Mouse (Mus musculus) cerebellum, adult 18-20 months (tissue): ENCODE results near the gene Dbn1.

Experiments used
- DNase-seq, 2 experiments: peaks; one replicate each; pipeline ENCODE4 v3.0.0; 2021

Gene Dbn1

DNA sequence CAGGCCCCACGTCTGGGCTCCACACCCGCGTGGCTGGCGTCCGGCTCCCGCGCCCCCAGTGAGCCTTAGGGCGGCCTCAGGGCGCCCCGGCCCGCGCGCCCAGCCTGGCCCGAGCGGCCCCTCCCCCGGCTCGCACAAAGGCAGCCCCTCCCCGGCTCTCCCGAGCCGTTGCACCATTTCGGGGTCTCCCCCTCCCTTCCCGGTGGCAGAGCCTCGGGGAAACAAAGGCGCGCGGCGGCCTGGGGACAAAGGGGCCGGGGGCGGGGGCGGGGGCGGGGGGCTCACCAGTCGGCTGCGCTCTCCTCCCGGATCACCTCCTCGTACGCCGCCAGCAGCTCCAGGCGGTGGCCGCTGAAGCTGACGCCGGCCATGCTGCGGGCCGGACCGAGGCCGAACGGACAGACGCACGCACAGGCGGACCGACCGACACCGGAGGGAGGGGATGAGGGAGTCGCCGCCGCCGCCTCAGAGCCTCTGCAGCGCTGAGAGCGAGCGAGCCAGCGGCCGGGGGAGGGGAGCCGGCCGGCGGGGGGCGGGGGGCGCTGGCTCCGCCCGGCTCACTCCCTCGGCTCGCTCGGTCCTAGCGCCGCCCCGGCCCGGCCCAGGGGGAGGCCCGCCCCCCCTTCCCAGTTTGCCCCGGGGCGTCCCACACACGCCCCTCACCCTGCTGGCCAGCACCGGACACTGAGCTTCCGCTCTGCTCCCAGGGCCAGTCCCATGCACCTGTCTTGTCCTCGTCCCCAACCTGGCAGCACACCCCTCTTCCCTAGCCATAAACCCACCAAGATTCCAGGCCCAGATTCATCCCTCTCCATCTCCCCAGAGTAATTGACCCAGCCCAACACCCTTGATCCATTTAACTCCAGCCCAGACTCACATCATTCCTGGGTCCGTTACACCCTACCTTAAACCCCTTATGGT is at the start of gene Dbn1:
Gene Dbn1 (minus strand): TSS at position 534 of the 921 bp plus-strand sequence.
- no peak for DNase-seq

DNA sequence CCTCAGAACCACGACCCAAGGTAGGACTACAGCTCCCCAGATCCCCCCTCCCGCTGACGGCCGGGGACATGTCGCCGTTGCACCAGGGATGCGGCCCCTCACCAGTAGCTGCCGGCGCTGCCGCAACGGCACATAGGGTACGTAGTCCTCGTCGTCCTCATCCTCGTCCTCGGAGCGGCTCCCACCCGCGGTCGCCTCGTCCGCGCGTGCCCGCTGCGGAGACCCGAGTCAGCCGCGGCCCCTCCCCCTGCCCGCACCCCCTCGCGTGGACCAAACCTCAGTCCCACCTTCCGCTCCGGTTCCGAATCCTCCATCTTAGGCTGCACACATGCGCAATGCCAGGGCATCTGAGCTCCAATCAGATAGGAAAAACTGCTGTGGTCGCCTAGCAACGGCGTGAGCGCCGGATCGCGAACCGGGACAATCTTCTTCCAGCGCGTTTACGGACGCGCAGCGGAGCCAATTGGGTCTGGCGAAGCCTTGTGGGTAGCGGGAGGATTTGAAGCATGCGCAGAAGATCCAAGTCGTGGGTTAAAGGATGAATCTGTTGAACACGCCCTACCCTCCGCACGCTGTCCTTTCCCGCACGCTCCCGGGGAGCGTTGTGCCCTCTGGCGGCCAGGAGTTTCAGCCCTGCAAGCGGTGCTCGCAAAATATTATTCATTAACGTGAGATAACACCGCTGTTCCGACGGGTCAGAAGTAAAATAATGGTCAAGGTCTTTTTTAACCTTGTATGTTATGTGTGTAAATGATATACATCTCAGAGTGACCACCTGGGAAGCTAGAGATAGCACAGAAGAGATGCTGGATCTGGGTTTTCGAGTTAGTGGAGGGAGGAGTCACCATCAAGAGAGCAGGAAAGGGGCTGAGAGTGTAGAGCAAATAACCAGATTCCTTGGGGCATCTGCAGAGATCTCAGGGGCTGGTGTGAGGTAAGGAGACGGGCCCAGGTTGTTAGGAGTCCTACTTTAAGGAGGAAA is 48.6 kb upstream of the Dbn1 start, which contains the start of gene Ddx41:
Gene Ddx41 (minus strand): TSS at position 465 of the 982 bp plus-strand sequence.
- peak; percentile 99 to 100 for DNase-seq

DNA sequence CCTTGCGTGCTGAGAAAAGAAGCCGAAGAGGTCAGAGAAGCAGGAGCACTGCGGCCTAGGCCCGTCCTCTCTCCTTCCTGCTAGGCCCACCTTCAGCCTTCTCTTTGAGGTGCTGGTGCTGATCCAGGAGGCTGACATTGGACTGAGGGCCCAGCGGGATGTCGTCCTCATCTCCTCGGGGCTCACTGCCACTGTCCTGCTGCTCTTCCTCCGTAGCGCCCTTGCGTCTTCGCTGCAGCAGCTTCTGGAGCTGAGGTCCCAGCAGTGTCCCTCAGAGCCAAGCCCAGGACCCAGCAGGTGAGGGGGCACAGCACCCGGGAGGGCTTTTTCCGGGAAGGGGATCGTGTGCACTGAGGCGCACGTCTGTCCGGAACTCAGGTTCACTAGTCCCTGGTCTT is 47.9 kb upstream of the Dbn1 start:
- peak in 1 of 2 experiments; percentile 30 for DNase-seq

DNA sequence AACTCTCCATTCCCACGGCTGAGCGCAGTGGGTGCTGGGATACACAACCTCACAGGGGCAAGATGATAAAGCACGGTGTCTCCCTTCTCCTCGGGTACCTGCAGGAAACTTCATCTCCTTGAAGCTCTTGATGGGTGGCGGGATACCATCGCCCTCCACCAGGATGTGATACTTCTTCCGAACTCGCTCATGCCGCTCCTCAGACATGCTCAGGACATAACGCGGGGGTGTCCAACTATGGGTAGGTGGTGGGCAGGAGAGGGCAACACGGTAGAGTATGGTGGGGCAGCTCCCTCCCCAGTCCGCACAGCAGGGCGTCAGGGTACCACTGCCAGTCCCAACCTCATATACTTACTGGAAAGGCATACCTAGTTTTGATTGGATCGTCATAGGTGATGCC is 47.3 kb upstream of the Dbn1 start:
- DNase-seq: no peak

DNA sequence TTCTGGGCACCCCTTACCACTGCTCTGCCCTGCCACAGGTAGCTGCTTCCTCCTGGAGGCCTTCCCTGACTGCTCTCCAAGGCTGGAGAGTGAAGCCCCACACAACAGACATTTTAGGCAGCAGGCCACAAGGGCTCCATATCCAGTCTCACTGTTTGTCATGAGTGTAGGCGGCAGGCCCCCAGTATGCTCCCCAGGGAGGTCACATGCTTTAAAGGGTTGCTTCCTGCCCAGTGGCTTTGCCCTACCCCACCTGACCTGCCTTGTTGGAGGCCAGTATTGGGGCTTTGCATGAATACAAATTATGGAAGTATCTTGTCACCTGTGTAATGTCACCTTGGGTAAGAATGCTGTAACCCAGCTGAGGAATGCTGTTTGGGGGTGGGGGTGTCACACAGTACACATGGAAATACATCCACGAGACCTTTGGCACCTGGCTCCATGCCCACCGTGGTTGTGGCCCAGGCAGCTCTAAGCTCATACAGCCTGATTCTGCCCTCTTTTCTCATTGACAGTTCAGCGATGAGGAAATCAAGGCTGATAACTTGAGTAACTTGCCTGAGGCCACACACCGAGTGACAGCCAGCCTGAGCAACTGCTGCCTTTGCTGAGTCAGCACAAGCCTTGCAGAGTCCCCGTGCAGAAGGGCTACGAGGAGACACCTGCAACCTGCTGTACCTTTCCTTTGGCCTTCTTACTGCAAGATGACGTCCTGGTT is 41.4 kb upstream of the Dbn1 start, which contains the start of gene Dok3:
Gene Dok3 (minus strand): TSS at position 99 of the 718 bp plus-strand sequence.
- DNase-seq: no peak

DNA sequence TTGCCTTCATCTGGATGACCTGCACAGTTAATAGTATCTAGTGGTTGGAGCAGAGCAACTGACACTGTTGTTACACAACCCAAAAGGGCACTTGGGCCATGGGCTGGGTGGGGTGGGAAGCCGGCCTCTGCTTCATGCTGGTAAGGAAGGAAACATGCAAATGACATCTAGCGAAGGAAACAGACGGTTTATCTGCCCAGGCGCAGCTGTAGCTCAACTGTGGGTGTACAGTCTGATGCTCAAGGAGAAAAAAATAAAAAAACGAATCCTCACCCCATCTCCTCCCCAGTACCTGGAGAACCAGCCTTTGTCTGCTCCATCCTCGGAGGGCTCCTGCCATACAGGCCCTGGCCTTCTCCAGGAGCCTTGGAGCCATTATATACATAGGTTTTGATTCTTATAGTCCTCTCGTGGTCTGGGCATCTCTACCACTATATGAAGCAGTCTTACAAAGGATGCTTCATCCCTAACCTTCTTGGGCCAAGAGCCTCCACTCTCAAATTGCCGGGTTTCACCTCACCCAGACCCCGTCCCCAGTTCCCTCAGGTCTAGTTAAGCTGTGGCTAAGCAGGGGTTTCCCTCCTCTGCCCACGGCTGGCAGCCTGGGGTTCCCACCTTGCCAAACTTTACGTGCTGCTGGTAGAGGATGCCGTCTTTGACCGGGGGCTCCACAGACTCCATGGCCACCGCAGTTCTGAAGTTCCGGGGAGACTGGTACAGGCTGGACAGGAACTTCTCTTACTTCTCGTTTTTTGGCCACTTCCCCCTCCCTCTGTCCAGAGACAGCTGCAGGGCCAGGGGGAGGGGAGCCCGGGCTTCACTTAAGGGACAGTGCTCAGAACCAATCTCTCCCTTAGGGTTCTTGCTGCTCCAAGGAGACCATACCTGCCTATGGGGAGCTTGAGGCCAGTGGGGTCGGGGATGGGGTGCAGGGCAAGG is 40.2 kb upstream of the Dbn1 start:
- no peak for DNase-seq

DNA sequence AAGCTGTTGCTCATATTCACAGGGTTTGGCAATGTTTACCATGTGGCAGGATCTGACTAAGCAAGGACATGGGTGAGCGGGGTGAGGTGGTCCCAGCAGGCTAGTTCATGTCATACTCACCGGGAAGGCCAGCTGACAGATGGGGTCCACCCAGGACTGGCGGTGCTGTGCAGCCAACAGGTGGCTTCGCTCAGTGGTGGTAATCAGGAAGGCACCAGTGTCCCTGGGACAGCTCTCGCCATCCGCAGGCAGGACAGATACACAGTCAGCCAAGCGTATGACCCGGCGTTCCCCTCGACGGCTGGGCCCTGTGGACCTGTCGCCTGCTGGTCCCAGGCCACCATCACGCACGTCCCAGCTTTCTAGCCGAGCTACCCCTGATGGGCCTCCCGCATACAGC is 39.3 kb upstream of the Dbn1 start:
- no peak for DNase-seq

DNA sequence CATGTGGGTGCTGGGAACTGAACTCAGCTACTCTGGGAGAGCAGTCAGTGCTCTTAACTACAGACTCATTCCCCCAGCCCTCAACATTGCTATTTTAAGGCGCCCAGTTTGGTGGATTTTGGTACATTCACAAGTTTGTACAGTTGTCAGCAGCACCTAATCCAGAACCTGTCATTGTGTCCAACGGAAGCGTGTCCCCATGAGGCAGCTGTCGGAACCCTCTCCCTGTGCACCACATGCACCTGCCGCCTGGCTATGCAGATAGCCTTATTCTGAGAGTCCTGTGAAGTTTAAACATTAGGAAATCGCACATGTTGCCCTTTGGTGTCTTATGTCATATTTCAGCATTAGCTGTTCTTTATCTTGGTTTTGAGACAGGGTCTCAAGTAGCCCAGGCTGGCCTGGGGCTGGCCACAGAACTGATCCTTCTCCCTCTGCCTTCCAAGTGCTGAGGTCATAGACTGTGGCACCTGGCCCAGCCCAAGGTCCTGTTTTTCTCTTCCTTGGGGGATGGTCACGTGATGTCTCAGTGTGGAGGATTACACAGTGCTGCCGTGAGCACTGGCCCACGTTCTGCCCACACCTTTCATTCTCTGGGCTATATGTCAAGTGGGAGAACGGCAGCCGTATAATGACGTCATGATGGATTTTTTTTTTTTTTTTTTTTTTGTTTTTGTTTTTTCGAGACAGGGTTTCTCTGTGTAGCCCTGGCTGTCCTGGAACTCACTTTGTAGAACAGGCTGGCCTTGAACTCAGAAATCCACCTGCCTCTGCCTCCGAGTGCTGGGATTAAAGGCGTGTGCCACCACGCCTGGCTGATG is 38.0 kb upstream of the Dbn1 start:
- DNase-seq: no peak

DNA sequence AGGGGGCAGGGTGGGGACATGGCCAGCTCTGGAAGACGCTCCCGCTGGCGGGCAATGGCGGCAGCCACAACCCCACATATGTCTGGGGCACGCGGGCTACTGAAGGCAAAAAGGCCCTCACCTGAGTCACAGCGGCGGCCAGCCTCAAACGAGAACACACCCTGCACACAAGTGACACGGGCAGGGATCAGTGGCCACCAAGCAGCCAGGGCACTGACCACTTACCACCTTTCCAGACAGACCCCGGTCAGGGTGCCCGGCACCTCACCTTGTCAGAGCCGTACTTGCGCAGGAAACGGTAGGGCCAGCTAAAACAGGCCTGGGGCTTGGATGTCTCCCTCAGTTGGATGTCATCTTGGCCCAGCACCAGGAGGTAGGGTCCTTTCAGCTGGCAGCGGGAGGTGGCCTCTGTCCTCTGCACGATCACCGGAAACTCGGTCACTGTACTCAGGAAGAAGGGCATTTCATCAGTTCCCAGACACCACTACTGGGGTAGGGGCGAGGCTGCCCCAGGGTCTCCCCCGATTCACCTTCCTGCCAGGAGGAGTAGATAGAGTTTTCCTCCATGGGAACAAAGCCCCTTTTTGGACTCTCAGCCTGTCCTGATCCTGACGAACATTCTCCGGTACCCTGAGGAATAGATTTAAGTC is 36.2 kb upstream of the Dbn1 start:
- DNase-seq: no peak

DNA sequence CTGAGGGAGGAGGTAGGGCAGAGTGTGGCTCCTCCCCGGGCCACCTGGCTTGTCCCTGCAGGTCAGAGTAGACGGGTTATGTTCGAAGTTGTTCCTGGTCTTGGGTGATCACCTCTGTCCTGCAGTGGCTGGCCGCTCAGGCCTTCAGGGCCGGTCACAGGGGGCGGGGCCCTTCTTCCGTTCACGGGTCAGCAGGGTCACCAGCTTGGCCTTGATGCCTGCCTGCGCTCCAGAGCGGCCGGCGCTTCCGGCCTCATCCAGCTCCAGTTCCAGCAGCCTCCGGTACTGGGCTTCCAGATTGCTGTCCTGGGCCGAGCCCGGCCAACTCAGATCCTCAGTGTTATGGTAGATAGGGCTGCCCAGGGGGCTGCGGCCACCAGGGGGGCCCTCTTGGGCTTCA is 35.4 kb upstream of the Dbn1 start:
- no peak for DNase-seq

DNA sequence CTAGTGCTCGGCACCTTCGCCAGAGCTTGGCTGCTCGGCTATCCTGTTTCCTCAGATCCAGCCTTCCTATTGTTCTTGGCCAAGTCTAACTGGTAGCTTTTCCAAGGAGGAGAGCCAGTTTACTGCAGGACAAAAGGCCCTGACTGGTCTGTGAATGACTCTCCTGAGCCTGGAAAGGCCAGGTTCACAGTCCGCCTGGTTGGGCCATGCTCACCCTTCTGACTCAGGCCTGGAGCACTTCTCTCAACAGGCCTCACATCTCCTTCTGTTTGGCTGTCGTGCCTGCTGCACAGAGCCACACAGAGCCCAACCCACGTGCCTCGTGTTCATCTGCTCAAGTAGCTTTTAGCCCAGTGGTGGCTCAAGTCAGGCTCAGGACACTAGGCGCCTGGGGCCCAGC is 34.8 kb upstream of the Dbn1 start:
- no peak for DNase-seq

DNA sequence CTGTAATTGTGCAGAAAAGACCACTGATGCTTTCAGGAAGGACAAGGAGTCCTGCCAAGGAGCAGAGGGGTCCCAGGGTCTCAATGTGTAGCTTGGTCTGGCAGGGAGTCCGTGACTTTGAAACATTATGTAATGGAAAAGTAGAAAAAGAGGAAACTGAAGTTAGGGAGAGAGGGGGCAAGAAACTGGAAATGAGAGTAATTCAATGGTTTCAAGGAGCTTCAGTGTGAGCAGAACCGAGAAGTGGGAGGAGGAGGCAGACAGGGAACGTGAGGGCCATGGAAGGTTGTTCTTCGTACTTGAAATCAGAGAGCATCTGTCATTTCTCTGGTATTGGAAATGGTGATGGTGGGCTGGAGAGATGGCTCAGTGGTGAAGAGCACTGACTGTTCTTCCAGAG is 31.7 kb upstream of the Dbn1 start:
- no peak for DNase-seq

DNA sequence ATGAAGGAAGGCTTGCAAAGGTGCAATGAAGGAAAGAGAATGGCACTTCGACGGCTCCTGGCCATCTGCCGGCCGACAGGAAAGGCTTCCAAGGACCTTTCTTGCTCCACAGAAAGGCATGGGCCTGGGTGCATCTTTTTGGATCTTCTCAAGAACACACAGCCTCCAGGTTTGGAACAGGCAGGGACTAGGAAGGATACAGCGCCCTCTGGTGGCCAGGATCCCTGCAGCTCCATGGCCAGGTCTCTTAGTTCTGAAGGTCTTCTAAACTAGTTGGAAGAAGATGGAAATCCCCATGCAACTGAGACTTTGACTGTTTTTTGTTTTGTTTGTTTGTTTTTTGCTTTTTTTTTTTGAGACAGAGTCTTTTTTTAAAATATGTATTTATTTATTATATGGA is 29.0 kb upstream of the Dbn1 start:
- peak; percentile 88 to 94 for DNase-seq

DNA sequence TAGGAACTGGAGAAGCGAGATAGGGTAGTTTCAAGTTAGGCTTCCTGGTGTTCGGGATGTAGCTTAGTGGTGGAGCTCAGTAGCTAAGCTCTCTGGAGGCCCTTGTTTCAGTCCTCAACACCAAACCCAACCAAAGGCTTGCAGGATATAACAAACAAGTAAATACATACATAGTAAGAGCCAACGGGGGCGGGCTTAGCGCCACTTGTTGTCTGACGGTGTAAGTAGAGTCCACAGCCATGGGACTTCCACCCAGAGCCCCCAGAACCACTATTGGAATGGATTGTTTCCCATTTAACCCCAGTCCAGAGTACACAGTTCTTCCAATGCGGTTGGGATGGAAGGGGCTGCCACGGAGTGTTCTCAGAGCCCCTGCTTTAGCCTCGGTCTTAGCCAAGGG is 25.9 kb upstream of the Dbn1 start:
- DNase-seq: no peak

DNA sequence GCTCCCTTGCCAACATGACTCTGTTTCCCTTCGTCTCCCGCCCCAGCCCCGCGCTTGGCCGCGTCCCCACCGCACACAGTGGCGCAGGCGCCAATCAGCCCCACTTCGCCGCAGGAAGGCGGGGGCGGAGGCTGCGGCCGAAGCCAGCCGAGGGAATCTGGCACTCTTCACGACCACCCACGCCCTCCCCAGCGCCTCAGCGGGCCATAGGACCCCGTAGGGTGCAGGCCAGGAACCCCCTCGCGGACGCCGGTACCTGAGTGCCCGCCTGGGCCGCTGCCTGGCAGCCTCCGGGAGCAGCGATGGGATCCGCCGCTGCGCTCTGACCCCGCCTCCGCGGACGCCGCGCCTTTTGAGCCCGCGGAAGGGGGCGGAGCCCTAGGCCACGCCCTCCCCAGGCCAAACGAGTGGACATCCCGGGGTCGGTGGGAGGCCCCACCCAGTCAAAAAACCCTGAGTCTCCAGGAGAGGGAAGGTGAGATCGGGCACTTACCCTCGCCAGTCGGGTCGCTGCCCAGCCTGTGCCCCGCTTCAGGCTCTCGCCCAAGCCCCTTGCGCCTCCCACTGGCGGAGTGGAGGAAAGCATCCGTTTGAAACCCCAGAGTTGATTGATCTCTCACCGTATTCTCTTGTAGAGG is 25.3 kb upstream of the Dbn1 start, which contains the start of gene Pdlim7:
Gene Pdlim7 (minus strand): TSS at position 566 of the 638 bp plus-strand sequence.
- DNase-seq: peak; percentile 83 to 94

DNA sequence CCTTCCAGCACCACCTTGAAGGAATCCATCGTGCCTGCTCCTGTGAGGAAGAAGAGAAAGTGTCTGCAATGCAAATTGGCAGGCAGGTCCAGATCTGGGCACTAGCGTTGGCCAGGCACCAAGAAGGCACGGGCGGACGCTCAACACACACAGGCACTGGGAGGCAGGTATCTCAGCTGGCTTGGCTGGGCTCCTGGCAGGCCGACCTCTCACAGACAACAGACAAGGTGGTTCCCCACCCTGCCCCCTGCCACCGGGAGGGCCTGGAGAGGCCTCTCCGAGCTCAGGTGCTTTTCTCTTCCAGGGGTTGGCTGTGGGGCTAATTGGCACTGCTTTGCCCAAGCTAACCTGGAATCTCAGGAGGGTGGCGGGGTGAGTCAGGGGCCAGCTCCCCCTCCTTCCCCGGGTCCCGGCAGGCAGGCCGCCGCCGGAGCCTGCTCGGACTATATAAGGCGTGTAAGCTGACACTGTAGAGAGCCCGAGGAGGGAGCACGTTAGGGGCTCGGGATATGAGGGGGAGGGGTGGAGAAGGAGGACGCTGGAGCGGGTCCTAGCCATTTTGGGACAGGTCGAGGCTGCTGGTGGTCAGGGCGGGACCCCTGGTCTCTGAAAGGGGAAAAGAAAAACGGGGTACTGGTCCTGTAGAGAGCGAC is 24.6 kb upstream of the Dbn1 start:
- peak; percentile 62 to 68 for DNase-seq

DNA sequence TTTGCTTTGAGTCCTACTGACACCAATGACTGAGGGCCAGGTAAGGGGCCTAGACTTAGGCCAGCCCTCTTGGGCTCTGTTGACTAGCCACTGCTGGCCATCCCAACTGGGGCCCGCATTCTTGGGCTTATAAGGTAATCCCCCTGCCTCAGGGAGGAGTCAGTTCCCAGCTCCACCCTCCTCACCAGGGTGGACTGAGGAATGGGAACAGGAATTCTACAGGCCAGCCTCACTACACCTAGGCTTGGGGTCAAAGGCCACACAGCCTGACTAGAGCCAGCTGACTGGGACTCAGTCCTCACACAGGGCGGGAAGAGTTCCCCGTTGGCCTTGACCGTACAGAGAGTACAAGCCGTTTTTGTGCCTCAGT is 23.6 kb upstream of the Dbn1 start:
- no peak for DNase-seq

DNA sequence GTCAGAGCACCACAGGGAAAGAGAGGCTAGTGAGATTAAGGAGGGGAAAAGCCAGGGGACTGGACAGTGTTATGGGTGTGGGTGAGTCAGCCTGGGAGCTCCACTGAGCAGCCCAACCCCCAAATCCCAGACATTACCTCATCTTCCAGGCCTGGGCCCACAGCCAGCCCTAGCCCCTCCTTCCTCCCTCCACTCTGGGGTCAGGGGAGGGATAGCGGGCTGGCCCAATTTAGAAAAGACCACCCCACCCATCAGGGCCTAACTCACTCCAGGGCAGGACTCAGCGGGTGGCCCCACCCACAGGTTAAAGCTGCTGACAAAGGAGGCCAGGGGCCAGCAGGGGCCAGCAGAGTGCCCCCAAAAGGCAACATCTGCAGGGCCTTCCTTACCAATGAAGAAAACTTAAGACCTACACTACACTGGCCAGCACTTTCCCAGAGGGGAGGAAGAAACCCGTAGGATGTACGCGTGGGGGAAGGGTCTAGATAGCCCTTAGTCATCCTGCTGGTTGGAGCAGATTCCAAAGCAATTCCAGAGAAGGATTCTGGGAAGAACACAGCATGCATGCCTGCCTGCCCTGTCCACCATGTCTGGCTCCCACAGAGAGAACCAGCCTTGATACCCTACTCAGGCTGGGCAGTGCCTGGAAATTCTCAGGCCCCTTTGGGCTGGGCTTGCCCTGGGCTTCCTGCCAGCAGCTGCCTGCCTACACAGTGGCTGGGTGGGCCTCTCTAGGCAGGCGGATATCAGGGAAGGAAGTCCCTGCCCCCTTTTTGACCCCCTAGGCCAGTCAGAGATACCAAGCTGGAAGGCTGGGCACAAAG is 23.0 kb upstream of the Dbn1 start:
- no peak for DNase-seq
